Mouse (Mus musculus) G1E (cell line): ENCODE results near the gene Dpy19l3.

ENCODE experiments used
- CTCF ChIP-seq: IDR thresholded peaks from 2 replicates; pipeline ENCODE4 v1.5.1; 2012; ENCODE audit warnings: low read depth, low read length, inconsistent platforms, mixed read lengths
- GATA2 ChIP-seq: IDR thresholded peaks from 2 replicates; pipeline ENCODE4 v1.6.1; 2012; ENCODE audit warnings: low read depth, low read length, inconsistent platforms, borderline replicate concordance
- TAL1 ChIP-seq: conservative IDR thresholded peaks from 2 replicates; pipeline ENCODE4 v1.6.1; 2012; ENCODE audit warnings: low read depth, low read length, inconsistent platforms, mixed read lengths

DNA sequence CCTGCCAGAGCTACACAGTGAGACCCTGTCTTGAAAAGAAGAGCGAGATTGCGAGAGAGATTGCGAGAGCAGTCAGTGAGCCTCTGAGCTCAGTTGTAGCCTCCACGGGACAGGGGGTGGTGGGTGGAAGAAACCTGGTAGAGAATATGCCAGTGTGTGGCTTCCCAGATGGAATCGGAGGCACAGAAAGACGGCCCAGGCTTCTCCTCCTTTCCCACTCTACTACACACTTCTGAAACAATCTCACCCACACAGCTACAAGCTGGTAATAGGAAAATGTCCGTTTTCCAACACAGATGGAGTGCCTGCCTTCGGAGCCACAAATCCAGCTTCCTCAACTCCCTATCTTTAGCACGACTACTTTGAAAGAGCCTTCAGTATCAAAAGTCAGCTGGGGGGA lies 9.5 kb downstream of the Dpy19l3 start:
- TF ChIP-seq TAL1 (no peak), CTCF (no peak), GATA2 (no peak)
